Mouse (Mus musculus): ENCODE data around the gene Igsf8.
A peak's percentile ranks its signal among the peaks of the same experiment; 100 is the strongest.

The Igsf8 gene

GRCm38 (mm10) chr1:172323298-172323697 is 61.9 kb downstream of the Igsf8 start:
- DNase-seq (ENCODE audit: low read depth): no peak

DNA sequence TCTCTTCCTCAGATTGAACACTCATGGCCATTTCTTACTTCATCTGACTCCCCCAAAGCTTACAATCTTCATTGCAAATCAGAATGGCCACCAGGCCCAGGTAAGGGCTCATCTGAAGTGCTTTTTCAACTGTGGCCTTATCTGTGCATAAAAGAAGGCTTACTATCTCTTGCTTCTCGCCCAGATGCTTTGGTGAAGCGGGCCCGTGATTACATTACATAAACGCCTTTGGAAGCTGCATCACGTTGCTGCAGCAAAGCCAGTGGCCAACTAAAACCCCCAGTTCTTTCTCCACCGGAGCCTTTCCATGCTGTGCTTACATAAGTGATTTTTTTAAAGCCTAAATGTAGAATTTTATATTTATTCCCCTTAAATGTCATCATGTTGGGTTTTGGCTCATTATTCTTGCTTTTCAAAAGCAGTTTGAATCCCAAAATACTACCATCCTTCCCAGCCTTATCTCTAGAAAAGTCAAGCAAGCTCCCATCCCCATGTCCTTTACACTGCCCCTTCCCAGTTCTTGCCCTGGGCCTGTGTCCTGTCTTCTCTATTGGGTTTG is 62.4 kb downstream of the Igsf8 start:
- DNase-seq (ENCODE audit: low read depth): no peak

DNA sequence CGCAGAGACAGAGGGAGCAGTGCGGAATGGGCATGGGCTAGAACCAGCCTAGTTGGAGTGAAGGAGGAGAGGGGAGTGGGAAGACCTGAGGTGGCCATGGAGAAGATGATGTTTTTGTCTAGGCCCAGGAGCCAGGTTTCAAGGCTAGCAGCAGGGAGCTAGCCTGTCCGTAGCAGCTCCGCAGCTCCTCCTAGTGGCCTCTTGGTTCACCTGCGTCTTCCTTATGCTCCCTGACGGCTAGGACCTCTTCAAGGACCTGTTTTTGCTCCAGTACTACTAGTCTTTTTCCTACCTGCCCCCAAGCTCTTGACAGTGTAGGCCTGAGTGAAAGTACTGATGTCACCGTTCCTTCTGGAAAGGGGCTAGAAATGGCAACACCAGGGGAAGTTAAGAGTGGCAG is 63.3 kb downstream of the Igsf8 start:
- peak; percentile 80 for DNase-seq (ENCODE audit: low read depth)

DNA sequence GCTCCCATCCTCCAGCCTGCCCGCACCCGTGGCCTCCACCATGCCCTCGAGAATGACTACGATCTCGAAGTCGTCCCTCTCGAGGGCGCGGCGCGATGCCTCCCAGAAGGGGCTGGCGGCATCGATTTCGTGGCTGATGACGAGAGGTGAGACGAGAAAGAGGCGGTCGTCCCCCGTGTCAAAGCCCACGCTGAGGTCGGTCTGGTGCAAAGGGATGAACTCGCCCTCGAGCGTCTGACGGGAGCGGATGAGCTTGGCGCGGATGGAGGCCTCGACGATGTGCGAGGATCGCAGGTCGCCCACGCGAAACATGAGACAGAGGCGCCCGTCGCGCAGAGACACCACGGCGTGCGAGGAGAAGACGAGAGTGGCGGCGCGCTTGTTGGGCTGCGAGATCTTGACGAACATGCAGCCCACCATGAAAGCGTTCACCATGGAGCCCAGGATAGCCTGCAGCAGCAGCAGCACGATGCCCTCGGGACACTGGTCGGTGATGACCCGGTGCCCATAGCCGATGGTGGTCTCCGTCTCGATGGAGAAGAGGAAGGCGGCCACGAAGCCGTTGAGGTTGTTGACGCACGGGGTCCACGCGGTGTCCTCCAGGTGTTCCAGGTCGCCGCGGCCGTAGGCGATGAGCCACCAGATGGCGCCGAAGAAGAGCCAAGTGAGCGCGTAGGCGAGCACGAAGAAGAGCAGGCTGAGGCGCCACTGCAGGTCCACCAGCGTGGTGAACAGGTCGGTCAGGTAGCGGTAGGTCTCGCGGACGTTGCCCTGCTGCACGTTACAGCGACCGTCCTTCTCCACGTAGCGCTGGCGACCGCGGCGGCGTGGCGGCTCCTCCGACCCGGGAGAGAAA is 64.5 kb downstream of the Igsf8 start:
- no peak for DNase-seq (ENCODE audit: low read depth)

DNA sequence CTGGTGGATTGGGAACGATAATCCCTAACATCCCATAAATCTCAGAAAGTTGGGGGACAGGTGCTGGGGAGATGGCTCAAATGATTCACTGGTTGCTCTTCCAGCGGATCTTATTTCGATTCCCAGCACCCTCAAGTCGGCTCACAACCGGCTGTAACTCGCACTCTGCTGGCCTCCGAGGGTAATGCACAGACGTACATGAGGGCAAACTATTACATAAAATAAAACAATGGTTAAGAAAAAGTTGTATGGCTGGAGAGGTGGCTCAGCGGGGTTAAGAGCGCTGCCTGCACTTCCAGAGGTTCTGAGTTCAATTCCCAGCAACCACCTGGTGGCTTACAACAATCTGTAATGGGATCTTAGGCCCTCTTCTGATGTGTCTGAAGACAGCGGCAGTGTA is 65.2 kb downstream of the Igsf8 start:
- no peak for DNase-seq (ENCODE audit: low read depth)

GRCm38 (mm10) chr1:172327206-172328001 is 66.0 kb downstream of the Igsf8 start:
- DNase-seq (ENCODE audit: low read depth): no peak

DNA sequence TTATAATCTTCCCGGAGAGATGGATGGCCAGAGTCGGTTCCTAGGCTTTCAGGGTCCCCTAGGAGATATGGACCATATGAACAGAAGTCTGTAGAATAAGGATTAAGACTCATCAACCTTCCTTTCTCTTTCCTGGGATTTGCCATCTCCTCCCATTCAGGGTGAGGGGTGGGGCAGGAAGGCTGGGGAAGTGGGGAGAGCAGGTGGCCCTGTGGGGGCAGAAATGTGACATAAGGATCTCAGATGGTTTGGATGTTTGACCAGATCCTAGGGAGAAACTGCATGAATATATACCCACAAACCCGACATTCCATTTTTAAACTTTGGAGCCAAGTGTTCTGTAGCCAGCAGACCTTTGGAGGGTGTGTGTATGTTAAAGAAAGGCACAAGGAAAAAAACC is 66.6 kb downstream of the Igsf8 start:
- DNase-seq (ENCODE audit: low read depth): no peak

DNA sequence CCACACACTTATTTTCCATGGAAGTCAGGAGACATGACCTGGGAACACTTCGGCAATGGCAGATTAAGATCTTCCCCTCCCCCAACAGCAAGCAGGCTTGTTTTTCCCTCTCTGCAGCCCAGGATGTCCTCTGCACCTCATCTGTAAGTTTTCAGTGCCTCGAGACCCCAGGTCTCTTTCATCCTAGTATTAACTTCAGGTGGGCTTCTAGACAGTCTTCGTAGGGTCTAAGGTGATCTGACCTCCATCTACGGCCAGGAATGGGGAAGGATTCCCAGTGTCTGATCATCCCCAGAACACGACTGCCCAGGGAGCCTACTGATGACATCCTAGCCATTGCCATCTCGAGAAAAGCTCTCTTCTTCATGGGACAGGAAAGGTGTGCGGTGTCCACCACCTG is 67.0 kb downstream of the Igsf8 start:
- no peak for DNase-seq (ENCODE audit: low read depth)

DNA sequence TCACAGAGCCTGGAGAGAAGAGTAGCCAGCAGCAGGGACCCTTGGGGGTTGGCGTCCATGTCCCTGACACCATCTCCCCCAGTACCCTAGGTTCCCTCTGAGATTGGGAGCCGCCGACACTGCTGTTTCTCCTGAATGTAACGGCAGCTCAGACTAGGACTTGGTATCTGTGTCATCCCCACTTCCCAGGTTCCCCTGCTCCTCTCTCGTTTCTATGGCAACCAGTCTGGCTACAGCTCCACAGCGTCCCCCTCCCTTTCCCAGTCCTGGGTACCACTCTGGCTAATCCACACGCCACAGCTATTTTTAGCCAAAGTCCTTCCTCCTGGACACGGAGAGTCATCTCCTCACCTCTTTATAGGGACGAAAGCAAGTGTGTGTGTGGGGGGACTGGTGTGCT is 67.7 kb downstream of the Igsf8 start, which contains the start of gene Kcnj9:
TSS of gene Kcnj9 (minus strand) at position 188 of the 400 bp plus-strand sequence.
- DNase-seq (ENCODE audit: low read depth): no peak

- DNase-seq (ENCODE audit: low read depth): no peak
Measured at GRCm38 (mm10) chr1:172329616-172330015, 68.2 kb downstream of the Igsf8 start.

DNA sequence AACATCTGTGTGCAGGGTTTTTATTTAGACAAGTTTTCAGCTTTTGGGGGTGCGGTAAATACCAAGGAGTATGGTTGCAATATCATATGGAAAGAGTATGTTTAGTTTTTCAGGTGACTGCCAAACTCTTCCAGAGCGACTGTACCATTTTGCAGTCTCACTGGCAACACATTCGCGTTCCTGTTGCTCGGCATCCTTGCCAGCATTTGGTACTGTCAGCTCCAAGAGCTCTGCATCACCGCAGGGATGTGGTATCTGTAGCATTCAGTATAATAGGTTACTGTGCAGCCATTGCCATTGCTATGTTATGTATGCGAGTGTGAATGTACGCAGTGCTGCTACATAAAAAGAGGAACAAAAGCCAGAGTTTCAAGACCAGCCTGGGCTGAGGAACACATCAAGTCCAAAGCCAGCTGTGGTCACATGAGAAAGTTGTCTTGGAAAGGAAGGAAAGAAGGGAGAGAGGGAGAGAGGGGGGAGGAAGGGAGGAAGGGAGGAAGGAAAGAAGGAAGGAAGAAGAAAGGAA is 70.0 kb downstream of the Igsf8 start:
- no peak for DNase-seq (ENCODE audit: low read depth)

- no peak for DNase-seq (ENCODE audit: low read depth)
Measured at GRCm38 (mm10) chr1:172332925-172333324, 71.5 kb downstream of the Igsf8 start.

- DNase-seq (ENCODE audit: low read depth): no peak
Measured at GRCm38 (mm10) chr1:172333512-172333911, 72.1 kb downstream of the Igsf8 start.

- no peak for DNase-seq (ENCODE audit: low read depth)
Measured at GRCm38 (mm10) chr1:172335804-172336203, 74.4 kb downstream of the Igsf8 start.

DNA sequence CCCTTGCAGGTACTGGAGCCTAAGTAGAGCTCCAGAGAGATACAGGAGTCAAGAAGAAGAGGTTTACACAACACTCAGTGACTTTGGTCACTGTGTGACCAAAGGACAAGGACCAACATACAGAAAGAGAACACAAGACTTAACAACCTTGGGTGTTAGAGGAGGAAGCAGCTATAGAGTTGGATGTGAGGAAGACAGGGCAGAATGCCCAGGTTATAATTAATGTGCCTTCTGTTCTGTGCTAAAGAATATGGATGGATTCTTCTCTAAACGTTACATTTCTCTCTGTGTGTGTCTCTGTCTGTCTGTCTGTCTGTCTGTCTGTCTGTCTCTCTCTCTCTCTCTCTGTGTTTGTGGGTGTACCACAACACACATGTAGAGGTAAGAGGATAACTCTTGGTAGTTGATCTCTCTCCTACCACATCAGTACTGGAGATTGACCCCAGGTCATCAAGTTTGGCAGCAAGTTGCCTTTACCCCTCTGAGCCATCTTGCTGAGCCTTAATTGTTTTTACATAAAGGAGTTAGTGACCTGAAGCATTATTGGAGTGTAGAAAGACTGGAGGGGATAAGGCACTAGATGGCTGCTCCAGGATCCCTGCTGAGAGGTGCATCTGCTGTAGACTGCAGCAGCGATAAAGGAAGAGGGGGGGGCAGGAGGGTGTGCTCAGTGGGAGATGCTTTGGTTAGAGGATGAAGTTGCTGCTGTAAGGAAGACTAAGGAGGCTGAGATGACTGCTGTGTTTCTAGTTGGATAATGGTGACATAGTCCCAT is 76.2 kb downstream of the Igsf8 start:
- no peak for DNase-seq (ENCODE audit: low read depth)

DNA sequence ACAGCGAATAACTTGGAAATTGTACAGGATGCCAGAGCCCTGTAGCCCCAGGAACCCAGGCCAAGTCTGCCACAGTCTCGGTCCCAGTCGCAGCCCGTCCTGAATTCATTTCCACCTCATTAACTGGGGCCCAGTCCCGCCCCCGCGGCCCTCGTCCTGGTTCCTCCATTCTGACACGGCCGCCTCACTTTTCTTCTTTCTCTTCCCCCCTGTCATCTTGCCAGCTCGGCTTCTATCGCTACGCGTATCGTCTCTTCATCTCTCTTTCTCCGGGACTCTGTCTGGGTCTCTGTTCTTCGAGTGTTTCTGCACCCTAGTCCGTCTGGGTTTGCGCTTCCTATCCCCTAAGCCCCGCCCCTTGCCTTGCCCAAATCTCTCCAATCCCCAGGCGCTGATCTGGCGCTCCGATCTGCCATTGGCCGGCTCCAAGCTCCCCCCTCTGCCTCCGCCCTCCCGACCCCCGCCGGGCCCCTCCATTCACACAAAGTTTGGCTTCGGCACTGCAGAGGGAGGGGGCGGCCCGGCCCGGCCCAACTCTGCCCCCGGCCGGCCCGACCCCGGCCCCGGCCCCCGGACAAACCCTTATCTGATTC is 79.4 kb downstream of the Igsf8 start, which contains the start of gene Kcnj10:
TSS of gene Kcnj10 (plus strand) at position 482 of the 593 bp plus-strand sequence.
- no peak for DNase-seq (ENCODE audit: low read depth)

DNA sequence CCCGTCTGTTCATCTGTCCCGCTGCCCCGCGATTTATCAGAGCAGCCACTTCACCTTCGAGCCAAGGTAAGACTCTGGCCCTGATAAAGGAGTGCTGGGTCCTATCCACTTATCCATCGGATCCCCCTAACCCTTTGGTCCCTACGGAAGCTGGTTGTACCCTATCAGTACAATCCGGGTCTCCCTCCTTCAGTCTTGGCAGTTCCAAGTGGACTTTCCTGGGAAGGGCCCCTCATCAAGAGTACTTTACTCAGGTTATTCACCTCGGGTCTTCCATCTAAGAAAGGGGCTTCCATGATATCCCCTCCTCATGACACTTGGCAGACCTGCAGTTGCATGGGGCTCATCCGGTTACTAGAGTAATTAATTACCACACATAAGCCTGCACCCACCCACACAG is 79.9 kb downstream of the Igsf8 start:
- DNase-seq (ENCODE audit: low read depth): no peak

DNA sequence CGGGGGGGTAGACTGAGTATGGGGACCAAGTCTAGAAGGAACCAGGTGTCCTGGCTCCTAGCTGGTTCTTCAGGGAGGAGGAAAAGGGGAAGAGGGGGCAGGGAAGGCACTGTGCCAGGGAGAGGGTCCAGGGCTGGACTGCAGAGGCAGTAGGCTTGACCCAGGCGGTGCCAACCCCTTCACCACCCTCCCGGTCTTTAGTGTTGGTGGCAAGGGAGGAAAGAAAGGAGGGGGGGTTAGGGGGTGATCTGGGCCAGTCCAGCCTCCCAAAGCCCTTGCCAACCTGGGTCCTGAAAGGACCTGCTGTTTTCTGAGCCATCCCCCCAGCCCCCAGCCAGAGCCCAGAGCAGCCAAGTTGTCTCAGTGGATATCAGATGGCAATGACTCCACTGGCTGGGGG is 81.3 kb downstream of the Igsf8 start:
- DNase-seq (ENCODE audit: low read depth): no peak

DNA sequence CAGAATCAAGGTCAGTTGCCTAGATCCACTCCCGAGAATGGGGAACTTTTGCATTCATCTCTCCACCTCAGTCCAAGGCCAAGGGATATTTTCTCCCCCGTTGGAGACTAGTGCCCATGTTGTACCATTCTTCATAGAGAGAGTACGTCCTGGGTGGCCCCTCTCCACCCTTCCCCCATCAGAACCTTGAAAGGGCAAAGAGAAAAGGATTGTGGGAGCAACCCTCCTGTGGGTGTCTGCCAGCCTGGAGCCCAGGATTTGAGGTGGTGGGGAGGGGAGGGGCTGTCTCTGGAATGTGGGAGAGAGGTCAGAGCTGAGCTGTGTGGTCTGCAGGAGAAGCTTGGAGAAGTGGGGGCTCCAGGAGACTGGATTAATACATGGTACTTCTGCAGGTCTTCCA is 82.5 kb downstream of the Igsf8 start:
- DNase-seq (ENCODE audit: low read depth): no peak

DNA sequence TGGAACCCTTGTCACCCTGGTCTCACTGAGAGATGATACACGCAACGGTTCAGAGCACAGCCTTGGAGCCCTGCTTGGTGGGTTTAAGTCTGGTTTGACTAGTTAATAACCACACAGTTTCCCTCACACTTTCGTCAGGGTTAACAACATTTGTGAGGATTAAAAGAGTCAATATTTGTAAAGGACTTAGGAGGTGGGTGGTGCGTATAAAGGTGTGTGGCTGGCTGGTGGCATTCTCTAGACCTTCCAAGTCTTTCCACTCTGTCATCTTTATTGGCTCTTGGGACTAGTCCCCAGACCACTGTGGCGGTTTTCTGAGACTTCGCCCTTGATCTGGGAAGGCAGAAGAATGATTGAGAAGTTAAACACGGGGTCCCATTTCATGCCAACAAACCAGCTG is 83.4 kb downstream of the Igsf8 start:
- DNase-seq (ENCODE audit: low read depth): no peak

DNA sequence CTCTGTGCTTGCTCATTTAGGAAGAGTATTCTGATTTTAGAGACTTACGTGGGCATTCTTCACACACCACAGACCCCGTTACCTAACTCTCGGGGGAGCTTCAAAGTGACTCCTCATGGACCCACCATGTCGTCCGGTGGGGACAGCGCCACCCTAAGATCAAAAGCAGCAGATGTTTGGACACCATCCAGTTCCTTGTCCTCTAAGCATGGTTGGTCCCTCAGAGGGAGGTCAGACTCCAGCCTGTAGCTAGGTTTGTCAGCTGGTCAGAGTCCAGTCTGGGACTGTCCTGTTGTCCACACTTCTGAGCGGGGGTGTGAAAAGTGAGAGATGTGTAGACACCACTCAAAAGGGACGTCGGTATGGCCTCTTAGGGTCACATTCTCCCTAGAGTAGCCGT is 85.3 kb downstream of the Igsf8 start:
- DNase-seq (ENCODE audit: low read depth): no peak
